Mouse (Mus musculus) kidney, embryonic 16.5 days (tissue): ENCODE measurements at regions not wholly inside any gene's neighbourhood (a gene's known extent, or its start where the extent isn't known, plus 50 kb on each side); places are given as distances from the start of the nearest gene placed in this dataset.

Experiments used
- ATAC-seq: fragments of 200-750 bp; cut with Nextera tagmentation; 2 replicates; pipeline ENCODE4 v1.8.0; 2017; ENCODE audit warnings: moderate TSS enrichment; ENCODE audit not compliant: low FRiP score, low TSS enrichment
- H3K27ac ChIP-seq: fragments of 300-500 bp; sonication (generic); 2 replicates; pipeline ENCODE4 v1.5.1; 2014; ENCODE audit warnings: low read length
- H3K27me3 ChIP-seq: fragments of 300-500 bp; sonication (generic); 2 replicates; pipeline ENCODE4 v1.6.1; 2014; ENCODE audit warnings: low read length, control low read depth, mixed read lengths; ENCODE audit not compliant: insufficient read depth
- H3K36me3 ChIP-seq: fragments of 300-500 bp; sonication (generic); 2 replicates; pipeline ENCODE4 v1.6.1; 2014; ENCODE audit warnings: low read length, control low read depth, mixed read lengths; ENCODE audit not compliant: insufficient read depth
- H3K4me1 ChIP-seq: fragments of 300-500 bp; sonication (generic); 2 replicates; pipeline ENCODE4 v1.6.1; 2014; ENCODE audit warnings: low read length, control low read depth, mixed read lengths; ENCODE audit not compliant: insufficient read depth
- H3K4me2 ChIP-seq: fragments of 300-500 bp; sonication (generic); replicated peaks from 2 replicates; pipeline ENCODE4 v1.6.1; 2014; ENCODE audit warnings: low read depth, low read length
- H3K4me3 ChIP-seq: fragments of 300-500 bp; sonication (generic); 2 replicates; pipeline ENCODE4 v1.5.1; 2014; ENCODE audit warnings: mild to moderate bottlenecking, low read length
- H3K9ac ChIP-seq: fragments of 300-500 bp; sonication (generic); replicated peaks from 2 replicates; pipeline ENCODE4 v1.6.1; 2014; ENCODE audit warnings: low read length
- H3K9me3 ChIP-seq: fragments of 300-500 bp; sonication (generic); 2 replicates; pipeline ENCODE4 v1.6.1; 2016; ENCODE audit warnings: low read length, control low read depth
- whole genome bisulfite sequencing: fragments of 180-500 bp; shearing (Covaris S2); extraction: QIAGEN DNeasy Blood & Tissue Kit; methylation state at CpG from one replicate; pipeline ENCODE4 v1.1.7; 2014; 5-methylcytosine and 5-hydroxymethylcytosine counted together

DNA sequence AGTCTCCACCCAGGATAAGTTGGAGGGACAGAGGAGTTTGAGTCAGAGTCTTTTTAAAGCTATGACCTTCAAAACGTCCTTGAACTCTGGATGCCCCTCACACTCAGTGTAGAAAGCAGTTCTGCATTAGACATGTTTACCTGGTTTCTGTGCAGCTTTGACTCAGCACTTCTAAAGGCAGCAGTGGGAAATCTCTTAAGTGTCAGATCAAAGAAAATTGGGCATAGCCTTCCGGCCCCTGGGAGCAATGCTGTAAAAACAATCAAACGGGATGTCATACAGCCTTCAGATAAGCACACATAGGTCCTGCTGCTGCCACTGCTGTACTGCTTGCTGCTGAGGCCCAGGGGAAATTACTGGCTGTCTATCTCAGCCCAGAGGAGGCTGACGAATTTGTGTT lies 94.5 kb upstream of the Atp1b1 start:
- Histone ChIP-seq H3K27me3 (no peaks in the 10 kb centered on the region), H3K9ac (no peak overlapping the region), H3K27ac (no peak overlapping the region), H3K4me1 (no peaks in the 10 kb centered on the region), H3K4me2 (no peak overlapping the region), H3K4me3 (no peak overlapping the region), H3K9me3 (no peaks in the 10 kb centered on the region), H3K36me3 (no peaks in the 10 kb centered on the region)
- ATAC-seq, result no peak
- 33% methylated on average over 4 of the region's 4 CpGs for WGBS

DNA sequence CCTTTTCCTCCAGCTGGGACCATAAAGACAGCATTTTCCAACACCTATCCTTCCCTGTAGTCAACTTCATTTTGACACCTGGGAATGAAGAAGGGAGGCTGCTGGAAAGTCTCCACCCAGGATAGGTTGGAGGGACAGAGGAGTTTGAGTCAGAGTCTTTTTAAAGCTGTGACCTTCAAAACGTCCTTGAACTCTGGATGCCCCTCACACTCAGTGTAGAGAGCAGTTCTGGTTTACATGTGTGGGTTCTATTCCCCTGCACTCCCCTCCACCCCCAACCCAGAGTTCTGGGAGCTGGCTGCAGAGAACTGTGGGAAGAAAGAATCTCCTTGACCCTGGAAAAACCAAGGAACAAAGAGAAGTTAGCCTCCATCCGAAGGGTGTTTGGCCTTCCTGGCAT lies 92.9 kb upstream of the Atp1b1 start:
- 75% methylated on average over 2 of the region's 2 CpGs for WGBS
- Histone ChIP-seq H3K4me3 (no peak overlapping the region), H3K9ac (no peak overlapping the region), H3K4me2 (no peak overlapping the region), H3K27me3 (no peaks in the 10 kb centered on the region), H3K4me1 (no peaks in the 10 kb centered on the region), H3K36me3 (no peaks in the 10 kb centered on the region), H3K9me3 (no peaks in the 10 kb centered on the region), H3K27ac (no peak overlapping the region)
- no peak for ATAC-seq

DNA sequence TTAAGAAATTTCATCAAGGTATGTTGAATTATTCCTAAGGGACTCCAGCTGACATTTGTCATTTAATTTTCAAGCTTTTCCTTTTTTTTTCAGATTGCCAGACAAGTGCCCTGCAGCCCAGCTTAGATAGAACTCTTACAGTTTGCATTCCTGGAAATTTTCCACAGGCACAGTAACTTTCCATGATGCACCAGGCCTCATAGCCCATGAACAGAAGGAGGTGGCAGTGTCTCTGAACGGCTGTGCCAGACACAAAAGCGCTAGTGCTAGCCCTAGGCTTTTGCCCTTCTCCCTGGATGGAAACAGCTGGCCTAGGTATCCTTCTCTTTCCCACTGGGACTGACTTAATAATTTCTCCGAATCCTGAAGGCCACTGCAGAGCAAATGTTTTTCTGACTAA lies 92.4 kb upstream of the Atp1b1 start:
- no peak overlapping the region for H3K4me2 ChIP-seq
- ATAC-seq, result no peak
- H3K36me3 ChIP-seq, result no peaks in the 10 kb centered on the region
- no peaks in the 10 kb centered on the region for H3K9me3 ChIP-seq
- H3K4me1 ChIP-seq, result no peaks in the 10 kb centered on the region
- H3K9ac ChIP-seq, result no peak overlapping the region
- no peaks in the 10 kb centered on the region for H3K27me3 ChIP-seq
- 79% methylated on average over 3 of the region's 3 CpGs for WGBS
- H3K4me3 ChIP-seq, result no peak overlapping the region
- no peak overlapping the region for H3K27ac ChIP-seq

GRCm38 (mm10) chr1:164548071-164548470 lies 89.9 kb upstream of the Atp1b1 start:
- Histone ChIP-seq H3K27ac (no peak overlapping the region), H3K4me2 (no peak overlapping the region), H3K9me3 (no peaks in the 10 kb centered on the region), H3K4me3 (no peak overlapping the region), H3K9ac (no peak overlapping the region), H3K4me1 (no peaks in the 10 kb centered on the region), H3K36me3 (no peaks in the 10 kb centered on the region), H3K27me3 (no peaks in the 10 kb centered on the region)
- 53% methylated on average over 8 of the region's 8 CpGs for WGBS
- ATAC-seq, result no peak

DNA sequence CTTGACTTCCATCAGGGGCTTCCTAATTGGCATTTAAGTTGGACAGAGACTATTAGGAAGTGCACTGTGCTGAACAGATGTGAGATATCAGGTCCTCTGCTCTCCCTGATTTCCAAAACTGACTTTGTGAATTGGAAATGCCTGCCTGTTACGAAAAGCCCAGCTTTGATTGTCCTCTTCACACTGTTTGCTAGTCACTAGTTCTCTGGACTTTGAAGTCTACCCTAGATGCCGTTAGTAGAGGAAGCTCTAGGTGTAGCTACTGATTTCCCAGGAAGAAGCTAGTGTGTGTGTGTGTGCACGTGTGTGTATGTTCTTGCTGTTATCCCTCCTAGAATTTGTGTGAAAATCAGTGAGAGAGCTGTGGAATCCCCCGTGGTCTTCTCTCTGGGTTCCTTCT lies 87.7 kb upstream of the Atp1b1 start:
- Histone ChIP-seq H3K9me3 (no peaks in the 10 kb centered on the region), H3K4me3 (no peak overlapping the region), H3K9ac (no peak overlapping the region), H3K36me3 (no peaks in the 10 kb centered on the region), H3K4me2 (no peak overlapping the region), H3K4me1 (no peaks in the 10 kb centered on the region), H3K27me3 (no peaks in the 10 kb centered on the region), H3K27ac (no peak overlapping the region)
- no peak for ATAC-seq
- WGBS, result 70% methylated on average over 4 of the region's 4 CpGs

GRCm38 (mm10) chr1:164543045-164543803 lies 85.1 kb upstream of the Atp1b1 start:
- ATAC-seq, result peak; percentile 73
- H3K4me2 ChIP-seq, result no peak overlapping the region
- WGBS, result 37% methylated on average over 9 of the region's 9 CpGs

DNA sequence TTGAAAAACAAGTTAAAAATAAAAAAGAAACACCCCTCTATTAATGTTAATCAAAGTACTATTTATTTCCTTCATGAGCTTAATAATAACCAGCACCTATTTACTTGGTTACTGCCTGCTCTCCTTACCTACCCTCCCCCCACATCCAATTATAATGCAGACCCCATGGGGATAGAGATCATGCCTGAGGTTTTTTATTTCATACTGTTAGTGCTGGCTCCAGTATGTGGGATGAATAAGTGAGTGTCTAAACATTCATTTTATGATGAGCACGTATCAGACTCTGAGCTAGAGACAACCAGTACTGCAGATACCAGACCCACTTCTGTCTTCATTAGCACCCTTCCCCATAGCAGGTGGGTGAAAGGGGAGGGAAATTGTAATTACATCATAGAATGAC lies 83.6 kb upstream of the Atp1b1 start:
- Histone ChIP-seq H3K27me3 (no peaks in the 10 kb centered on the region), H3K9ac (no peak overlapping the region), H3K4me1 (no peaks in the 10 kb centered on the region), H3K9me3 (no peaks in the 10 kb centered on the region), H3K4me2 (no peak overlapping the region), H3K4me3 (no peak overlapping the region), H3K36me3 (no peaks in the 10 kb centered on the region), H3K27ac (no peak overlapping the region)
- ATAC-seq, result no peak
- 77% methylated on average over 1 of the region's 1 CpGs for WGBS

More at GRCm38 (mm10) chr1:164543045-164543803, 85.1 kb upstream of the Atp1b1 start:
- Histone ChIP-seq H3K27ac (no peak overlapping the region), H3K4me1 (no peaks in the 10 kb centered on the region), H3K9ac (no peak overlapping the region), H3K4me3 (no peak overlapping the region), H3K36me3 (no peaks in the 10 kb centered on the region), H3K27me3 (no peaks in the 10 kb centered on the region), H3K9me3 (no peaks in the 10 kb centered on the region)

- H3K4me1 ChIP-seq, result no peaks in the 10 kb centered on the region
- H3K27me3 ChIP-seq, result no peaks in the 10 kb centered on the region
- H3K4me3 ChIP-seq, result no peak overlapping the region
- no peaks in the 10 kb centered on the region for H3K36me3 ChIP-seq
- no peak overlapping the region for H3K27ac ChIP-seq
- no peak for ATAC-seq
- no peak overlapping the region for H3K4me2 ChIP-seq
- no peak overlapping the region for H3K9ac ChIP-seq
- WGBS, result 72% methylated on average over 5 of the region's 5 CpGs
- no peaks in the 10 kb centered on the region for H3K9me3 ChIP-seq
Measured at GRCm38 (mm10) chr1:164538304-164539043, 80.3 kb upstream of the Atp1b1 start.

- Histone ChIP-seq H3K4me3 (no peak overlapping the region), H3K4me1 (no peaks in the 10 kb centered on the region), H3K27ac (no peak overlapping the region), H3K9ac (no peak overlapping the region), H3K36me3 (no peaks in the 10 kb centered on the region), H3K27me3 (no peaks in the 10 kb centered on the region), H3K9me3 (no peaks in the 10 kb centered on the region), H3K4me2 (no peak overlapping the region)
- WGBS, result 62% methylated on average over 7 of the region's 7 CpGs
- no peak for ATAC-seq
Measured at GRCm38 (mm10) chr1:164537324-164537948, 79.3 kb upstream of the Atp1b1 start.

DNA sequence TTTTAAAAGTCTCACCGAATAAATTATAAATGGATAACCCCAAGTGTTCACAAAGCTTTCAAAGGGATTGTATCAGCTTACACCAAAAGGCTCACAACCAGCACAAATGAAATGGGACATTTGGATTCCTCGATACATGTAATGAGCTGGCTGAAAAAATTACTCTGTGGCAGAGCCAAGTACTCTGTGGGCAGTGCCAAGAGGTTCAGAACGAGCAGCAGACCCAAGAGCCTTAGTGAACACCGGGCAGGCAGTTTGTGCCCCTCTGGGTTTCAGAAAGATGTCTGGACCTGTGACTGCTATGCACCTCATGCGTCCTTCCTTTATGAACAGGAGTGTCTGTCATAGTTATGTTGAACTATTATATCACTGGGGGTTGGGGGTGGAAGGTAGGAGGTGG lies 74.0 kb upstream of the Atp1b1 start:
- H3K9ac ChIP-seq, result no peak overlapping the region
- H3K4me3 ChIP-seq, result no peak overlapping the region
- H3K36me3 ChIP-seq, result no peaks in the 10 kb centered on the region
- 78% methylated on average over 5 of the region's 5 CpGs for WGBS
- no peaks in the 10 kb centered on the region for H3K9me3 ChIP-seq
- H3K27me3 ChIP-seq, result no peaks in the 10 kb centered on the region
- H3K4me1 ChIP-seq, result no peaks in the 10 kb centered on the region
- no peak for ATAC-seq
- H3K27ac ChIP-seq, result no peak overlapping the region
- no peak overlapping the region for H3K4me2 ChIP-seq
